Mouse (Mus musculus) small intestine, adult 2 months (tissue): ENCODE results near the gene Cdca8. TPM values are rescaled to one million over a fixed set of nuclear protein-coding genes. Genes with fewer than 3 reads are reported as not detected.

Experiments
- H3K27ac ChIP-seq: fragments of 200-500 bp; 2 replicates; pipeline ENCODE4 v1.5.1; 2012; ENCODE audit warnings: low read depth, low read length, control low read depth, inconsistent platforms; ENCODE audit not compliant: insufficient read depth
- H3K27me3 ChIP-seq: fragments of 200-500 bp; 2 replicates; pipeline ENCODE4 v1.6.1; 2012; ENCODE audit warnings: mild to moderate bottlenecking, moderate library complexity, low read length, inconsistent platforms; ENCODE audit not compliant: control insufficient read depth, insufficient read depth
- H3K36me3 ChIP-seq: fragments of 200-500 bp; 2 replicates; pipeline ENCODE4 v1.6.1; 2012; ENCODE audit warnings: mild to moderate bottlenecking, low read length, control low read depth, inconsistent platforms; ENCODE audit not compliant: control insufficient read depth, insufficient read depth
- H3K4me1 ChIP-seq: fragments of 200-500 bp; 2 replicates; pipeline ENCODE4 v1.6.1; 2012; ENCODE audit warnings: low read length, inconsistent platforms, mixed read lengths; ENCODE audit not compliant: control insufficient read depth, insufficient read depth, insufficient read length
- H3K4me3 ChIP-seq: fragments of 200-500 bp; 2 replicates; pipeline ENCODE4 v1.5.1; 2012; ENCODE audit warnings: low read depth, mild to moderate bottlenecking, control low read depth, inconsistent platforms, low read length, moderate library complexity
- CTCF ChIP-seq: fragments of 200-500 bp; IDR thresholded peaks from 2 replicates; pipeline ENCODE4 v1.5.1; 2012; ENCODE audit warnings: low read depth, mild to moderate bottlenecking, control low read depth, inconsistent platforms, low read length, moderate library complexity, mixed read lengths; ENCODE audit not compliant: insufficient replicate concordance, insufficient read length; ENCODE audit errors: extremely low read depth
- POLR2A ChIP-seq: fragments of 200-500 bp; IDR thresholded peaks from 2 replicates; pipeline ENCODE4 v1.6.1; 2012; ENCODE audit warnings: low read depth, mild to moderate bottlenecking, control low read depth, inconsistent platforms, low read length, moderate library complexity
- WGBS: fragments of 180-500 bp; shearing (Covaris S2); methylation state at CpG from one replicate; pipeline ENCODE4 v1.1.7; 2018; 5-methylcytosine and 5-hydroxymethylcytosine counted together
- polyA plus RNA-seq: library from polyadenylated mRNA; depleted of rRNA; stranded (reverse); fragments of >200 nt; gene quantifications from 2 replicates; pipeline ENCODE4 v1.2.3, GENCODE M21; 2012

The Cdca8 gene
- polyA plus RNA-seq, 1 experiment, result 18.7 TPM

DNA sequence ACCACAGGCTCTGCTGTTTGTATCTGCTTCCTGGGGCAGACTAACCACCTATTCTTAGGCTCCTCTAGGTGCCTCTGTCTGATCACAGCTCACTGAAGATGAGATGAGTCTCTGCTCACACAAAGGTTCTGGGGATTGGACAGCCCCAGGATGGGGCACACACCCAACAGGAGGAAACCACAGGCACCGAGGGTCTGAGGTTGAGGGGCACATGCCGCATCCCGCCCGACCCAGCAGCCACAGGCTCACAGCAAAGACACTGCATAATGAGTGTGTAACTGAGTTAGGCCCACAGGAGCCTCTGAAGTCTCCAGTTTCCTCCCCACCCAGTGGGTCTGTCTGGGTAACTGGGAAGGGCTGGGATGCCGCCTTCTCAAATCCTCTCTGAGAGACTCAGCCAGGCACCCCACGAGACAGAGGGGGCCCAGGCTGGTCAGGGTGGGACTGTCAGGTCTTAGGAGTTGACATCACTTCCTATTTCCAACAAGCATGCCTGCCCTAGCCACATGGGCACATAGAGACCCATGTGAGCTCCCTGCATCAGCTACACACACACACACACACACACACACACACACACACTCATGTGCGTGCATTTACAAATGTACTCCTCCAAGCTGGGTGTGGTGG lies 30.2 kb upstream of the Cdca8 start:
- Histone ChIP-seq H3K27ac (no peak overlapping the region), H3K4me3 (no peak overlapping the region), H3K27me3 (no peaks in the 10 kb centered on the region), H3K36me3 (no peaks in the 10 kb centered on the region), H3K4me1 (no peaks in the 10 kb centered on the region)
- WGBS, result 71% methylated on average over 7 of the region's 7 CpGs
- no peak for TF ChIP-seq CTCF
- no peak for TF ChIP-seq POLR2A

DNA sequence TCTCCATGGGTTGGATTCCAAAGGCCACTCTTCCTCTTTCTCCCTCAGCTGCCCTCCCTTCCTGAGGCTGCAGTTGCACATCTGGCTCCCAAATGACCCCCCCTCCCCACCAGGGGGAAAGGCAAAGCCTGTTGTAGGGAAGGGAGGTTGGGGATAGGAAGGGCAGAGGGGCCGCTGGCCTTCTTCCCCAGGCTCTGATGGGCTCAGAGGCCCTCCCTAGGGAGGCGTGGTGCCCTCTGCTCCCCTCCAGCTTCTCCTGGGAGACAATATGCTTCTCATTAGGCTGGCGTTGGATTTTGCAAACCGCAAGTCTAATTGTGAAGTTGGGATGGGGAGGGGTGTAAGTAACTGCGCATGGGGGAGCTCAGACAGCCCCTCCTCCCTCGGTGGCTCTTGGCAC lies 29.6 kb upstream of the Cdca8 start:
- Histone ChIP-seq H3K4me3 (no peak overlapping the region), H3K4me1 (no peaks in the 10 kb centered on the region), H3K36me3 (no peaks in the 10 kb centered on the region), H3K27me3 (no peaks in the 10 kb centered on the region), H3K27ac (no peak overlapping the region)
- TF ChIP-seq CTCF, result no peak
- no peak for TF ChIP-seq POLR2A
- 68% methylated on average over 6 of the region's 6 CpGs for WGBS

DNA sequence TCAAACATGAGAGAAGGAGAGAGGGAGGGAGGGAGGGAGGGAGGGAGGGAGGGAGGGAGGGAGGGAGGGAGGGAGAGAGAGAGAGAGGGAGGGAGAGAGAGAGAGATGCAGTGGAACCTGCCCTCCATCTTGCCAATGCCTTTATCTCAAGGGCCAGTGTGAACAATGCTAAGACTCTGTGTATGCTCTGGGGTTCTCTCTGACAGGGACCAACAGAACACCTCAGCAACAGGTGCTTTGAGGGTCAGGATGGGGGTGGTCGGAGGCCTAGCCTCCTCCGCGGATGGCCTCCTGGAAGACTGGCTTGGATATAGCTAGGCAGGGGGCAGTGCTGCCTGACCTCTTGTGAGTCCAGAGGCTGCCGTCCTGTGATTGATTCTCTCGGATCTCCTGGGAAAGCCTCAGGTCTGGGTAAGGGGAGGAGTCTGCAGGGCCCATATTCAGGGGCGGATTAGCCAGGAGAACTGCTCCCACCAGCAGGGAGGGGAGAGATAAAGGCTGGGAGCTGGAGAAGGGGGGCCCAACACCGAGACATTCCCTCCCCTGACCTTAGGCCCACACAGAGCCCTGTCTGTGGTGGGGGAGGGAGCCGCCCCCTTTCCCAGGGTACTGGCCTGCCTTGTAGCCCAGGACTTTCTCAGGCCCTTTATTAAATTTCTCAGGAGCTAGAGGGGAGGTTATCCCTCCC lies 25.9 kb upstream of the Cdca8 start:
- no peak for TF ChIP-seq CTCF
- TF ChIP-seq POLR2A, result no peak
- Histone ChIP-seq H3K4me3 (no peak overlapping the region), H3K4me1 (no peaks in the 10 kb centered on the region), H3K27ac (no peak overlapping the region), H3K27me3 (no peaks in the 10 kb centered on the region), H3K36me3 (no peaks in the 10 kb centered on the region)
- 36% methylated on average over 8 of the region's 8 CpGs for WGBS

DNA sequence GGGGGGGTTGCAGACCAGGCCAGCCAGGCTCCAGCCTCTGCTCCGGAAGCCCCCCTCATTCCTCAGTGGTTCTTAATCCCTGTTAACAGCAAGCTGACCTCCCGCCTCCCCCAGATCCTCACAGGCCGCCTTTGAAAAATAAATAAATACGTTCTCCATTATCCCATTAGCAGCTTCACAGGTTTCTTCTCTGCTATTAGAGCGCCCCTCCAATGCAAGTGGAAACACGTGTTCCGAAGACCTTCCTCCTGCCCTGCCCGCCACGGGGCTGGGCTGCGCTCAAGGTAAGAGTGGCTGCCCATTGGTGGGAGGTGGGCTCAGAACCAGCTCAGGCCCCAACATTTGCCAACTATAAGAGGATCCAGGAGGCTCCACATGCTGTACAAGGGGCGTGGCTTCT lies 23.5 kb upstream of the Cdca8 start:
- no peaks in the 10 kb centered on the region for H3K27me3 ChIP-seq

DNA sequence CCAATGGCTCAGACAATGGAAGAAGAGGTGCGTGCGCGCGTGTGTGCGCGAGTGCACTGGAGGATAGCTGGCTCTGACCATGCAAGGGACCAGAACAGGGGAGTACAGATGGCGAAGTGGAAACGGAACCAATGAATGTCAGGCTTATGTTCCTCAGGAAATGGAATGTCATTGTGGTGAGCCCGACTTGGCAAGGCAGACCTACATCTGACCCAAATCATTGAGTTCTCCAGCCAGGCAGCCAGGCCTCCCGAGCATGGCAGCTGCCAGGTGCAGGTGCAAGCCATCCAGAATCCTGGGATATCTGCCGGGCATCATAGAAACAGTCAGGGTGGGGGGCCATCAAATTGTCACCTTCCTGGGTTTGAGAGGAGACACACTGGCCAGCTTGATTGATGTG lies 21.8 kb upstream of the Cdca8 start:
- H3K27me3 ChIP-seq, result no peaks in the 10 kb centered on the region
- no peaks in the 10 kb centered on the region for H3K36me3 ChIP-seq
- no peaks in the 10 kb centered on the region for H3K4me1 ChIP-seq
- WGBS, result 83% methylated on average over 11 of the region's 11 CpGs
- H3K4me3 ChIP-seq, result no peak overlapping the region
- no peak overlapping the region for H3K27ac ChIP-seq
- TF ChIP-seq POLR2A (no peak), CTCF (no peak)

More for the DNA sequence above, 23.5 kb upstream of the Cdca8 start:
- H3K4me1 ChIP-seq, result no peaks in the 10 kb centered on the region
- no peak overlapping the region for H3K4me3 ChIP-seq
- H3K36me3 ChIP-seq, result no peaks in the 10 kb centered on the region
- TF ChIP-seq CTCF (no peak), POLR2A (no peak)
- H3K27ac ChIP-seq, result no peak overlapping the region
- whole genome bisulfite sequencing, result 43% methylated on average over 11 of the region's 11 CpGs

DNA sequence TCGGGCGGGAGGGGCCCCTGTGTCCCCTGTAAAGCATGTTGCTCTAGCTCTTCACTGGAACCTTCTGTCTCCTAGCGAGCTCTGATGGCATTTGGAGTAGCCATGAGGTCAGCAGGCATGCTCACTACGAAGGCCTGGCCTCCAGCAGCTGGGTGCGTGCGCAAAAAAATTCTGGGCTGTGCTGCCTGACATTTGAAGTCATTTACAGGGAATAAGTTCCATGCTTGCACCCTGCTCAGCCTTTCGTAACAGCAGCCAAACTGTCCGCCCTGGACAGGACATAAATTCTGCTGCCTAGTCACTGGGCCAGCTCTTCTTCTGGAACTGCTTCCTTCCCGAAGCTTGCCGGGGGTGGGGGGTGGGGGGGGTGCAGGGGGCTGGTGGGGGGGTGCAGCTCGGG lies 20.0 kb upstream of the Cdca8 start:
- no peaks in the 10 kb centered on the region for H3K36me3 ChIP-seq
- TF ChIP-seq POLR2A, result no peak
- no peak for TF ChIP-seq CTCF
- H3K4me3 ChIP-seq, result no peak overlapping the region
- no peak overlapping the region for H3K27ac ChIP-seq
- 58% methylated on average over 11 of the region's 11 CpGs for WGBS
- no peaks in the 10 kb centered on the region for H3K4me1 ChIP-seq
- no peaks in the 10 kb centered on the region for H3K27me3 ChIP-seq

DNA sequence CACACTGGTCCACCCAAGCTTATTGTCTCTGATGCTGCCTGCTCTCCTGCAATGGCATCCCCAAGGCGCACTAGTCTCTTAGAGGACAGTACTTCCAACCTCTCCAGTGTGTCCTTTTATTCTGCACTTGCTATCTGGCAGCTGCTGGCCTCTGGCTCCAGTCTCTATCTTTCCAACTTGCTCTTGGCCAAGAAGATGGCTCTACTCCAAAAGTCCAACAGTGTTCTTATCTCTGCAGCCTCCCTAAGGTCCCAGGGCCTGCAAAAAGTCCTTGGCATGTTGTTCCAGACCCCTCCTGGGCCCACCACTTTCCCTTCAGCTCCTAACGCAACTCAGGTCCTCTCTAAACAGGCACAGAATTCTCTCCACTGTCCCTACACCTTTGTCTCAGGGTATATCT lies 18.2 kb upstream of the Cdca8 start:
- 78% methylated on average over 2 of the region's 2 CpGs for WGBS

More for the DNA sequence above, 18.2 kb upstream of the Cdca8 start:
- Histone ChIP-seq H3K4me1 (no peaks in the 10 kb centered on the region), H3K36me3 (no peaks in the 10 kb centered on the region), H3K27ac (no peak overlapping the region), H3K27me3 (no peaks in the 10 kb centered on the region), H3K4me3 (no peak overlapping the region)
- TF ChIP-seq POLR2A (no peak), CTCF (no peak)
